Mouse (Mus musculus): ENCODE measurements at regions not wholly inside any gene's neighbourhood (a gene's known extent, or its start where the extent isn't known, plus 50 kb on each side); places are given as distances from the start of the nearest gene placed in this dataset.
A peak's percentile ranks its signal among the peaks of the same experiment; 100 is the strongest.

- Histone ChIP-seq H3K9ac (no peak overlapping the region), H3K36me3 (replicated peaks; ENCODE audit: control insufficient read depth, insufficient read depth) (no peaks in the 10 kb centered on the region), H3K27ac (no peak overlapping the region), H3K9me3 (ENCODE audit: control insufficient read depth, low read length) (no peaks in the 10 kb centered on the region), H3K4me2 (replicated peaks) (no peak overlapping the region), H3K4me1 (replicated peaks; ENCODE audit: control insufficient read depth, insufficient read depth, low read length) (peaks cover 20% of the 10 kb centered on the region), H3K27me3 (ENCODE audit: control insufficient read depth, insufficient read depth, low read length) (no peaks in the 10 kb centered on the region), H3K4me3 (replicated peaks; ENCODE audit: low read length) (no peak overlapping the region)
- WGBS = 72% methylated on average over 5 of the region's 5 CpGs
- no peak for ATAC-seq (ENCODE audit: low FRiP score)
- DNase-seq (ENCODE audit: low spot score) = no peak
These were observed 133.9 kb upstream of the Klf14 start for GRCm38 (mm10) chr6:31092760-31093159.

- WGBS = 36% methylated on average over 21 of the region's 21 CpGs
These were observed 137.3 kb upstream of the Klf14 start for GRCm38 (mm10) chr6:31095943-31096714.

GRCm38 (mm10) chr6:31096787-31097186 lies 137.9 kb upstream of the Klf14 start:
- WGBS = 65% methylated on average over 6 of the region's 6 CpGs
- no peak overlapping the region for H3K4me3 ChIP-seq (replicated peaks; ENCODE audit: low read length)
- DNase-seq (ENCODE audit: low spot score) (no peak), ATAC-seq (ENCODE audit: low FRiP score) (no peak)
- H3K27me3 ChIP-seq (ENCODE audit: control insufficient read depth, insufficient read depth, low read length) = no peaks in the 10 kb centered on the region
- peaks cover 13% of the 10 kb centered on the region for H3K4me1 ChIP-seq (replicated peaks; ENCODE audit: control insufficient read depth, insufficient read depth, low read length)
- H3K9me3 ChIP-seq (ENCODE audit: control insufficient read depth, low read length) = no peaks in the 10 kb centered on the region
- H3K27ac ChIP-seq = peak overlapping the region; percentile 70
- H3K36me3 ChIP-seq (replicated peaks; ENCODE audit: control insufficient read depth, insufficient read depth) = no peaks in the 10 kb centered on the region
- H3K9ac ChIP-seq = 0 out of 2 replicates have a peak overlapping the region, but pooled peaks have one; percentile 31
- no peak overlapping the region for H3K4me2 ChIP-seq (replicated peaks)

More at GRCm38 (mm10) chr6:31095943-31096714, 137.3 kb upstream of the Klf14 start:
- H3K27ac ChIP-seq = peak overlapping the region; percentile 70
- H3K36me3 ChIP-seq (replicated peaks; ENCODE audit: control insufficient read depth, insufficient read depth) = no peaks in the 10 kb centered on the region
- DNase-seq (ENCODE audit: low spot score) = peak; percentile 57
- no peak overlapping the region; the same call in 1 of the 2 replicates for H3K4me2 ChIP-seq (replicated peaks)
- H3K9me3 ChIP-seq (ENCODE audit: control insufficient read depth, low read length) = no peaks in the 10 kb centered on the region
- H3K27me3 ChIP-seq (ENCODE audit: control insufficient read depth, insufficient read depth, low read length) = no peaks in the 10 kb centered on the region
- no peak overlapping the region for H3K4me3 ChIP-seq (replicated peaks; ENCODE audit: low read length)
- ATAC-seq (ENCODE audit: low FRiP score) = peak; percentile 56; the same call in 1 of the 2 replicates
- peak overlapping the region; percentile 31; the same call in 1 of the 2 replicates for H3K9ac ChIP-seq
- peaks cover 13% of the 10 kb centered on the region for H3K4me1 ChIP-seq (replicated peaks; ENCODE audit: control insufficient read depth, insufficient read depth, low read length)

GRCm38 (mm10) chr6:31097254-31097653 lies 138.4 kb upstream of the Klf14 start:
- Histone ChIP-seq H3K9ac (no peak overlapping the region), H3K27ac (no peak overlapping the region), H3K4me2 (replicated peaks) (no peak overlapping the region), H3K36me3 (replicated peaks; ENCODE audit: control insufficient read depth, insufficient read depth) (no peaks in the 10 kb centered on the region), H3K4me3 (replicated peaks; ENCODE audit: low read length) (no peak overlapping the region), H3K9me3 (ENCODE audit: control insufficient read depth, low read length) (no peaks in the 10 kb centered on the region), H3K27me3 (ENCODE audit: control insufficient read depth, insufficient read depth, low read length) (no peaks in the 10 kb centered on the region), H3K4me1 (replicated peaks; ENCODE audit: control insufficient read depth, insufficient read depth, low read length) (peaks cover 13% of the 10 kb centered on the region)
- DNase-seq (ENCODE audit: low spot score) = no peak
- no peak for ATAC-seq (ENCODE audit: low FRiP score)
- 83% methylated on average over 9 of the region's 9 CpGs for WGBS

GRCm38 (mm10) chr6:31098106-31098505 lies 139.2 kb upstream of the Klf14 start:
- DNase-seq (ENCODE audit: low spot score) = no peak
- no peak overlapping the region for H3K4me2 ChIP-seq (replicated peaks)
- WGBS = 66% methylated on average over 5 of the region's 5 CpGs

GRCm38 (mm10) chr6:31100084-31100579 lies 141.3 kb upstream of the Klf14 start:
- Histone ChIP-seq H3K4me2 (replicated peaks) (no peak overlapping the region), H3K4me3 (replicated peaks; ENCODE audit: low read length) (no peak overlapping the region), H3K27me3 (ENCODE audit: control insufficient read depth, insufficient read depth, low read length) (no peaks in the 10 kb centered on the region), H3K4me1 (replicated peaks; ENCODE audit: control insufficient read depth, insufficient read depth, low read length) (peaks cover 13% of the 10 kb centered on the region), H3K27ac (no peak overlapping the region), H3K9me3 (ENCODE audit: control insufficient read depth, low read length) (no peaks in the 10 kb centered on the region), H3K36me3 (replicated peaks; ENCODE audit: control insufficient read depth, insufficient read depth) (no peaks in the 10 kb centered on the region), H3K9ac (no peak overlapping the region)
- no peak for ATAC-seq (ENCODE audit: low FRiP score)
- WGBS = 61% methylated on average over 12 of the region's 12 CpGs
- no peak for DNase-seq (ENCODE audit: low spot score)

More at GRCm38 (mm10) chr6:31098106-31098505, 139.2 kb upstream of the Klf14 start:
- no peaks in the 10 kb centered on the region for H3K27me3 ChIP-seq (ENCODE audit: control insufficient read depth, insufficient read depth, low read length)
- H3K9me3 ChIP-seq (ENCODE audit: control insufficient read depth, low read length) = no peaks in the 10 kb centered on the region
- no peak overlapping the region for H3K9ac ChIP-seq
- no peak overlapping the region for H3K4me3 ChIP-seq (replicated peaks; ENCODE audit: low read length)
- ATAC-seq (ENCODE audit: low FRiP score) = no peak
- no peak overlapping the region for H3K27ac ChIP-seq
- peaks cover 13% of the 10 kb centered on the region for H3K4me1 ChIP-seq (replicated peaks; ENCODE audit: control insufficient read depth, insufficient read depth, low read length)
- no peaks in the 10 kb centered on the region for H3K36me3 ChIP-seq (replicated peaks; ENCODE audit: control insufficient read depth, insufficient read depth)

GRCm38 (mm10) chr6:31100749-31101148 lies 141.9 kb upstream of the Klf14 start:
- Histone ChIP-seq H3K36me3 (replicated peaks; ENCODE audit: control insufficient read depth, insufficient read depth) (no peaks in the 10 kb centered on the region), H3K4me2 (replicated peaks) (no peak overlapping the region), H3K4me3 (replicated peaks; ENCODE audit: low read length) (no peak overlapping the region), H3K9ac (no peak overlapping the region), H3K9me3 (ENCODE audit: control insufficient read depth, low read length) (no peaks in the 10 kb centered on the region), H3K27ac (no peak overlapping the region), H3K4me1 (replicated peaks; ENCODE audit: control insufficient read depth, insufficient read depth, low read length) (peaks cover 13% of the 10 kb centered on the region), H3K27me3 (ENCODE audit: control insufficient read depth, insufficient read depth, low read length) (no peaks in the 10 kb centered on the region)
- 53% methylated on average over 5 of the region's 5 CpGs for WGBS
- DNase-seq (ENCODE audit: low spot score) (no peak), ATAC-seq (ENCODE audit: low FRiP score) (no peak)

GRCm38 (mm10) chr6:31106144-31106836 lies 147.4 kb upstream of the Klf14 start:
- no peak overlapping the region for H3K9ac ChIP-seq
- no peak overlapping the region for H3K27ac ChIP-seq
- H3K9me3 ChIP-seq (ENCODE audit: control insufficient read depth, low read length) = peaks cover 8% of the 10 kb centered on the region
- H3K4me3 ChIP-seq (replicated peaks; ENCODE audit: low read length) = no peak overlapping the region
- WGBS = 68% methylated on average over 10 of the region's 10 CpGs
- no peak for ATAC-seq (ENCODE audit: low FRiP score)
- no peak for DNase-seq (ENCODE audit: low spot score)
- H3K36me3 ChIP-seq (replicated peaks; ENCODE audit: control insufficient read depth, insufficient read depth) = no peaks in the 10 kb centered on the region
- H3K27me3 ChIP-seq (ENCODE audit: control insufficient read depth, insufficient read depth, low read length) = no peaks in the 10 kb centered on the region
- no peak overlapping the region for H3K4me2 ChIP-seq (replicated peaks)
- no peaks in the 10 kb centered on the region for H3K4me1 ChIP-seq (replicated peaks; ENCODE audit: control insufficient read depth, insufficient read depth, low read length)

- peaks cover 8% of the 10 kb centered on the region for H3K9me3 ChIP-seq (ENCODE audit: control insufficient read depth, low read length)
- H3K4me2 ChIP-seq (replicated peaks) = no peak overlapping the region
- H3K27ac ChIP-seq = no peak overlapping the region
- H3K4me3 ChIP-seq (replicated peaks; ENCODE audit: low read length) = no peak overlapping the region
- no peaks in the 10 kb centered on the region for H3K4me1 ChIP-seq (replicated peaks; ENCODE audit: control insufficient read depth, insufficient read depth, low read length)
- DNase-seq (ENCODE audit: low spot score) = no peak
- H3K36me3 ChIP-seq (replicated peaks; ENCODE audit: control insufficient read depth, insufficient read depth) = no peaks in the 10 kb centered on the region
- no peak overlapping the region for H3K9ac ChIP-seq
- no peaks in the 10 kb centered on the region for H3K27me3 ChIP-seq (ENCODE audit: control insufficient read depth, insufficient read depth, low read length)
- no peak for ATAC-seq (ENCODE audit: low FRiP score)
- 91% methylated on average over 10 of the region's 10 CpGs for WGBS
These were observed 148.0 kb upstream of the Klf14 start for GRCm38 (mm10) chr6:31106856-31107359.
